Mouse (Mus musculus): ENCODE data around the gene Cd2. TPM values are rescaled to one million over a fixed set of nuclear protein-coding genes. Genes with fewer than 3 reads are reported as not detected.

The Cd2 gene
- total RNA-seq, 2 experiments from 2014 or later = 1.3 to 1.4 TPM

GRCm38 (mm10) chr3:101235321-101235720, 52.4 kb downstream of the Cd2 start:
- intact Hi-C loops (cut with DNase I) = no loop called here
- DNase-seq = no peak

- intact Hi-C loops (cut with DNase I) = no loop called here
- DNase-seq = no peak
These were observed 54.3 kb downstream of the Cd2 start for GRCm38 (mm10) chr3:101233424-101233823.

GRCm38 (mm10) chr3:101232570-101232969, 55.2 kb downstream of the Cd2 start:
- DNase-seq = no peak
- intact Hi-C loops (cut with DNase I) = no loop called here

GRCm38 (mm10) chr3:101230201-101230600, 57.5 kb downstream of the Cd2 start:
- intact Hi-C loops (cut with DNase I) = no loop called here
- no peak for DNase-seq

- no peak for DNase-seq
- intact Hi-C loops (cut with DNase I) = no loop called here
These were observed 58.2 kb downstream of the Cd2 start for GRCm38 (mm10) chr3:101229551-101229930.

- intact Hi-C loops (cut with DNase I) = no loop called here
- no peak for DNase-seq
These were observed 58.7 kb downstream of the Cd2 start for GRCm38 (mm10) chr3:101228868-101229550.

- intact Hi-C loops (cut with DNase I) = no loop called here
- no peak for DNase-seq
These were observed 59.7 kb downstream of the Cd2 start for GRCm38 (mm10) chr3:101228066-101228465.

Other genes with a start within 250 kb of the Cd2 start
- gene Ptgfrn, start 177.7 kb downstream of the Cd2 start, total RNA-seq (2021) = 10 to 100 TPM; 71.5 to 74.7 TPM
- gene Igsf3, start 89.1 kb upstream of the Cd2 start, total RNA-seq (2021) = 10 to 100 TPM; 21.6 to 24.9 TPM